Mouse (Mus musculus): ENCODE data around the gene Neurl1b.
A peak's percentile ranks its signal among the peaks of the same experiment; 100 is the strongest.

The Neurl1b gene

DNA sequence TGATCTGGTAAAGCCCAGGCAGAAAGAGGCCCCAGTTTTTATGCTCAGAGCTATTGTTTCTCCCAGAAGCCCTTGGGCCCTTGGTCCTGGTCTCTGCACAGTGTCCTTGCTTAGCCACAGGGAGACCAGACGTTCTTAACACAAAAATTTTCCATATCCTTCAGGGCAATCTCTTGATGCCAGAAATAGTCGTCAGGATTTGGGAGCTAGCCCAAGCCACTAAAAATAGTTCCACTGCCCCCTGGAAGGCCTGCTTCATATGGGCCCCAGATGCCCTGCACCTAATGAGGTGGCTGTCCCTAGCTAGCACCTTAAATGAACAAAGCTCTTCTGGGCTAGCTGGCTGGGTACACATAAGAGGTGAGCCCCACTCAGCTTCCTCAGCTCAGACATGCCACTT, 76.3 kb downstream of the Neurl1b start:
- no peak for DNase-seq (ENCODE audit: low read depth, low spot score)

DNA sequence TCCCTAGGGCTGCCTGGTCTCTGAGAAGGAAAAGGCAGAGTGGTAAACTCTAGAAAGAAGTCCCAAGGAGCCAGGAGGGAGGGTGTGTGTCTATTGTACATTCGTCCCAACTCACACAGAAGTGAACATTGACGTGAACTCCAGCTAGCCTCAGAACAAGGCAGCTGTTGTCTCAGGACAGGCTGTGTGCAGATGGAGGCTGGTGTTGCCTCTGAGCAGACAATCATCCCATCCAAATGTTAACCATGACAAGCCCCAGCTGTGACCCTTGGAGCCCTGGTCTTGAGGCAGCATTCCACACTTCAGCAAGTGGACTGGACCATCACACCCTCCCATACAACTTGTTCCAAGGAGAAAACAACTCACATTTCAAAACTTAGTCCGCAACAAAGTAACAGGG, 77.6 kb downstream of the Neurl1b start:
- DNase-seq (ENCODE audit: low read depth, low spot score): no peak

DNA sequence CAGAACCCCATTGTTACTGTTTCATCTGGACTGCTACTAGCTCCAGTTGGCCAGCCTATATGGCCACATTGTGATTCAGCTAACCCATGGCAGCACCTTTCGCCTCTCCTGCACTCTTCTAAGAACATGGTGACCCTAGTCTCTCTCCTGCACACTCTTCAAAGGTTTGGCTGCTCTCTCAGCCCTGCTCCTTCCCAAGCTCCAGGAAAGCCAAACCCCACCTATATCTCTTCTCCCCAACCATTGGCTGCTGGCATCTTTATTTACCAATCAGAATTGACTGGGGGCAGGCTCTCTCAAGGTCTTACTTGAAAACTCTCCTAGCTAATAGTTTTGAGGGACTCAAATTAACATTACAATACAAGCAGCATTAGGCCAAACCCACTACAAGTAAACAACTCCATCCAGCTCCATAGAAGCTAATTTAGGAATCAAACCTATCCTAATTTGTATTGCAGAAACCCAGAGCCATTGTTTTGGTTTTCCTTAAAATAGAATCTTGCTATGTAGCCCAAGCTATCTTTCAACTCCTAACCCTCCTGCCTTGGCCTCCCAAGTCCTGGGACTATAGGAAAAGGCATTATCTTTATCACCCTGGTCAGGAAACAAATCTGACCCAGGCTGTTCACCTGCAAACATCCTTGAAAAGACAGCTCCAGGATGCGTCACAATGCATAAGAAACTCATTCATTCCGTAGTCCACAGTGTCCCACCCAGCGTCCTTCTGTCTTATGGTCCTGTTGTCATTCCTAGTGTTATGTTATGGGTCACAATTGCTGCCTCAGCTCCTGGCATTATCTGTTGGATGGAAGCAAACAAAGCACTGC, 80.2 kb downstream of the Neurl1b start:
- peak; percentile 77 for DNase-seq (ENCODE audit: low read depth, low spot score)
